Mouse (Mus musculus) kidney, postnatal 4 days (tissue): Measurements from ENCODE around the gene Nbas.

Experiments used
- DNase-seq, 2 experiments: peaks; one replicate each; pipeline ENCODE4 v3.0.0; 2021; ENCODE audit warnings: mixed read lengths in 2 of 2

Nbas gene

DNA sequence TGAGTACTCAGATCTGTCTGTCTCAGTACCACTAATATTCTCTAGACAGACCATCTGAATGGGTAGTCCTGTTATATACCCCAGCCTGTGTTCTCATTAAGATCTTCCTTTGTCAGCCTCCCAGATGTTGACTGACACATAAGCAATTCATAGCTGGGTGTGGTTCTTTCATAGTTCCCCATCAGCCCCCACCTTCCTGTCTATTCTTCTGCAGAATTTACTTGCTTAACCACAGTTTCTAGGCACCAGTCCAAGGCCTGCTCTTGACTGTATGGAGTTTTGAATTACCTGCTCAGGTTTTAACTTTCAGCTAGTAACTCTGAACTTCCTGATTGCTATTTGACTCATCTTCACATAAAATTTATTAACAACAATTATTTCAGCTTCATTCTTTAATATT is 141.3 kb downstream of the Nbas start:
- DNase-seq: no peak

DNA sequence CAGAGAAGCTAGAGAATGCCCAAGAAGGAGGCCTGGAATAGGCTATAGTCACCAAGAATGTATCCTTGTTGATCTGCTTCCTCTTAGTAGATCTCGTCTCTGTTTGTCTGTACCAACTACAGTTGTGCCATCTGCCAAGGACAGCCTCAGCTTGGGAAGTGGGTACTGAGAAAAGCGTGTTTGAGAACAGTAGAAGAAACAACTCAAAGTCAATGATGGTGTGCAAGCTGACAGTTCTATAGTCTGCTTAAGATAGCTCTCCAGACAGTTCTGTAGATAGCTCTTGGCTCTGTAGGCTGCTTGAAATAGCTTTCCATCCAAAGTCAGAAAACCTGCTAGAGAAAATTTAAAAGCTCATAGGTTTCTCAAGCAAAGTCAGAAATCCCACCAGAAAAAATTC is 149.7 kb downstream of the Nbas start:
- DNase-seq: no peak

DNA sequence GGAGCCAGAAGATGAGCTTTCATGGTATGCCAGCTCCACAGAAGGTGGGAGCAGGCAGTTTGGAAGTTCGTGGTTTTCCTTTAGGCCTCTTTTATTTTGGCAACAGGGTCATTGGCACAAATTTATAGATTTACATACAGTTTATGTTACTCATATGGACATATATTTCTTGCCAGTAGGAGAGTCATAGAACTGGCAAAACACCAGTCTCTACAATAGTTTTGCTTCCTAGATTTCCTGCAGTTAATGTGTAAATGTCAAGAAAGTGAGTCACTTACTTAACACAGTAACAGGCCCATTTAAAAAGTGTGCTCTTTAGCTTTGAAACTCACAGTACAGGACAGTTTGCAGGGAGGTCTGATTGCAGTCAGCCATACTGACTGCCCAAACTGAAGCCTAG is 161.3 kb downstream of the Nbas start:
- no peak for DNase-seq

DNA sequence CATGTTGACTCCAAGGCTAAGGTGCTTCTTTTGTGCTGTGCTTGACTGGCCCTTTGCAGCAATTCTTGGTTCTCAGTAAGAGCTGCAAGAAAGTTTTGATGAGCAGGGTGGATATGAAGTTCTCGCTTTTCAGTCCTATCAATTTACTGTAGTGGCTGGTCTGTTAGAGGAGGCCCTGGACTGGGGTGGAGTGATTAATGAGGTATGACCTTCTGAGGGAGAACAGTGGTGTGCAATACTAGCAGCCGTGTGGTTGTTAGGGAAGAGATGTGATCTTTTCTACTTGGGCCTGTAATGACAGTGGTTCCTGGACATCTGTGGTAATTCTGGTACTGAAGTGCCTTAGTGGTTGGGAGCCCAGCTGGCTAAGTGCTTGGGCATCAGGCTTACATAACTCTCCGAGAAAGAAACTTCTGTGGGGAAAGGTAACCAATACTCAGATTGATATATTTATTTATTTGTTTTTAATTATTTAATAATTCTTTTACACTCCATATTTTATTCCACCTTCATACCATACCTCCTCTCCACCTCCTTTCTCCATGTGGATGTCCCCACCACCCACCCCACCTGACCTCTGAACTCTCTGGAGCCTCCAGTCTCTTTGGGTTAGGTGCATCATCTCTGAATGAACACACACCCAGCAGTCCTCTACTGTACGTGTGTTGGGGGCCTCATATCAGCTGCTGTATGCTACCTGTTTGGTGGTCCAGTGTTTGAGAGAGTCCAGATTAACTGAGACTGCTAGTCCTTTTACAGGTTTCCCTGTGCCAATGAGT is 175.9 kb downstream of the Nbas start:
- DNase-seq: no peak

DNA sequence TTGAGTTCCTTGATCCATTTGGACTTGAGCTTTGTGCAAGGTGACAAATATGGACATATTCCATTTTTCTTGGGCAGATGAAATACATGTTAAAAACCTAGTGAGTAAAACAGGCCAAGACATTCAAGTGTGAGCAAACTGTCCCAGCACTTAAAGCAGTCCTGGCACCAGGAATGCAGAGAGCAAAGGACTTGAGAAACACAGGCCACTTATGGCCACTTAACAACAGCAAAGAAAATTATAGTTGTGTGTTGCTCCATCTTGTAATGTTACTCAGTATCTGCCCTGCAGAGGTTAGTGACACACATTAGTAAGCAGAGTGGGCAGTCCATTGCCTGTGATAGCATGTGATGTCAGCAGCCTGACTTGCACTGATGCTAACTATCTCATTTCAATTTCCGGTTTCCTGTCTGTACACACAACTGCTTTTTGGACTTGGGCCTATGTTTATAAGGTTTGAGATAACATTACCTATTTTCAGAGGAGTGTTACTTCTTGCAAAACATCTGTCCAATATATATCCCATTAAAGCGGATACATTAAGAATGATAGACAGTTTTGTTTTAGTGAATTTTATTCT is 176.6 kb downstream of the Nbas start:
- no peak for DNase-seq

DNA sequence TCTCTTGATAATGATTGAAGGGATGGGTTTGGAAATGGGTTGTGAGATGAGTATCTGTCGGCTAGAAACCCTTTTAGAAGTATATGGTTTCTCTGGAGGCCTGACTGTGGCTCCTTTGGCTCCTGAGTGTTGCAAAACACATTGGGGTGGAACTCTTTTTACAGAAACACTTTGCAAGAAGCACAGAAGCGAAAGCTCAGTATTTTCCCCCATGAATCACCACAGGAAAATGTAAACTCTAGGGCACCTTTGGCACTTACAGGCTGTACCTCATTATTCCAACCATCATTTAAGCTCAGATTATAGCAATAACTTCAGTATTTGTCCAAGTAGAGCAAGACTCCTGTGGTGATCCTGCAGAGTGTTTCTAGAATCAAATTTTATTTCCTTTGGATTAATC is 180.0 kb downstream of the Nbas start:
- no peak for DNase-seq

DNA sequence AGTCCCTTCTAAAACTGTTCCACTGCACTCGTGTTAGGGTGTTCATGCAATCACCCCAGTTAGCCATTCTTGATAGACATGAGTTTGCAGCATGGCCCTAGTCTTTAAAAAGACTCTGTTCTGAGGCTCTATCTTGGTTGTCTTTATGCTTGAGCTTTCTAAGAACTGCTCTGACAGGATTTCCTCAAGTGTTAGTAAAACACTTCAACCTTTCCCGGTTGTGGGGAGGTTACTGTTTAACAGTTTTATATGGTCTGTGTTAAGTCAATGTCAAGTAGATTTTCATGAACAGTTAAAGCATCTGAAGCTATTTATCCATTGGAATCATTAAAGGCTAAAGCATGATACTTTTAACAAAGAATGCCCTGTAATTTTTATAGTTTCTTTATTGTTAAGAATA is 183.1 kb downstream of the Nbas start:
- no peak for DNase-seq

DNA sequence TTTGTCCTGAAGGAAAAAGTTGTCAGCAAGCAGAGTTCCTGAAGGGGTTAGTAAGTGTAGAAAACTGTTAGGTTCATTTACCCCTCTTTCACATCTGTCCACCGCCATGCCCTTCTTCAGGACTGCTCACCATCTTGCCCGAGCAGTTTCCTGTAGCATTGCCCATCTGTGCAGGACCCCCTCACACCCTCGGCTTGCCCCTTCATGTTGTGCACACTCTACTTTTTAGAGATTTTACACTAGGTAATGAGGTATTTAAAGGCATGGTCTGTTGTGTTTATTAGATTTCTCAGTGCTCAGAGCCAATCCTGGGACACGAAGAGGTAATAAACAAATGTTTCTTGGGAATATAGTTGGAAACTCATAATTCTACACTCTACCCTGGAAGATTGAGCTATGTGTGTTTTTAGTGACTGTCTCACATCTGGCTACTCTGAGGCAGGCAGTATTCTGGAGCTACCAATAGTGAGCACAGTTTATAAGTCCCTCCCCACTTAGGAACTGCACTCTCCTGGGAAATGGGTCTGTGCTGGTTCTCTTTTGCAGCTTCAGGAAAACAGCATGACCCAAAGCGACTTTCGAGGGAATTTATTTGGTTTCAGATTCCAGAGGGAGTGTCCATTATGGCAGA is 191.4 kb downstream of the Nbas start:
- DNase-seq: no peak

DNA sequence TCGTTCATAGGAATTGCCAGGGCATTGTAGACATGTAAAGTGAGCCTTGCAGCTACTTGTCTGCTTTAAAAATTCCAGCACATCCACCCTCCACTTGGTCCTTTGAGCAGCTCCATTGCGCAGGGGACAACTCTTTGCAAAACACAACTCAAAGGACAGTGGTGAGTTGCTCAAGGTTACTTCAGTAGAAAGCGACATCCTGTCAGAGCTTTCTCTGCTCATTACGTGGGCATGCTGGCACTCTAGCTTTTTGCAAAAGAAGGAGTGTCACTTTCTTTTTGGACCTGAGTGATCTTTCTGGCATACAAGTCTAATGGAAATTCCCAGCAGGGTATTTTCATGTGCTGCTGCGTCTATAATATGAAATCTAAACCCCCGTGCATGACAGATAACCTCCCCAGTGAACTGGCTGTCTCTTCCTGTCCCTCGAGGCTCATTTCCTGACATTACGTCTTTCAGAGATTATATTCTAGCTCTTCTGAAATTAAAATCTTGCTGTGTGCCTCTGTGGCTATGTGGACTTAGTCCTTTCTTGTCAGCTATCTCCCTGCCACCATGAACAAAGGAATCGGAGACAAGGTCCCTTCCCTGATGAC is 192.7 kb downstream of the Nbas start:
- no peak for DNase-seq

DNA sequence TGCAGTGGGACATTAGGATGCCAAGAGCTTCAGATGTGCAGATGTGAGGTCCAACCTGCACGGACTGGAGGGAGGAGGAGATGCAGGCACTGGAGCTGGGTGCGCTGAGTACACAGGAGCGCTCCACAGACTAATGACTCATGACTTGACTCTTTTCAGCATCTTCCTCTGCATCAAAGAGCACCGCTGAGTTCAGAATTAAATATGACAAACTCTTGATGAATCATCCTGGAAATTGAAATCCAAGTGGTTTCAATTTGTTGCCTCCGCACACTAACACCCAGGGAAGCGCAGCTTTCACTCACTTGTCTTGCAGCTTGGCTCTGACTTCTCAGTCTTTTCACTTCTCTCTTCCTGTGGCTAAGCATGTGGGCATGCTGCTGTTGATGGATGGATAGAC is 193.5 kb downstream of the Nbas start:
- DNase-seq: no peak

DNA sequence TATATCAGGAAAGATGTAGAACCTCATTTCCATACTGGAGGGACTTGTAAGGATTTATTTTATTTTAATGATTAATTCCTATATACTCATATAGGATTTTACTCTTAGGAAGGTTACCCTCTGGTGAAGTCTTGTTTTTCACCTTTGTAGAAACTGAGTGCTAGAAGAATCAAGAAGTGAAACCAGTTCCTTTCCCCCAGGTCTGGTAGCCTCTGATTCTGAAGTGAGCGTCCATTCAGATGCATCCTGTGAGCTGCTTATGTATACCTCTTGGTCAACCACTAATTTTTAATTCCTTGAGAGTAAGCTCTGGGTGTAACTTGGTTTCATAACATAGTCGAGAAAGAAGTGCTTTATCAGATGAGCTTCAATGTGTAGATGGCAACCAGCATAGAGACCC is 196.6 kb downstream of the Nbas start:
- no peak for DNase-seq

DNA sequence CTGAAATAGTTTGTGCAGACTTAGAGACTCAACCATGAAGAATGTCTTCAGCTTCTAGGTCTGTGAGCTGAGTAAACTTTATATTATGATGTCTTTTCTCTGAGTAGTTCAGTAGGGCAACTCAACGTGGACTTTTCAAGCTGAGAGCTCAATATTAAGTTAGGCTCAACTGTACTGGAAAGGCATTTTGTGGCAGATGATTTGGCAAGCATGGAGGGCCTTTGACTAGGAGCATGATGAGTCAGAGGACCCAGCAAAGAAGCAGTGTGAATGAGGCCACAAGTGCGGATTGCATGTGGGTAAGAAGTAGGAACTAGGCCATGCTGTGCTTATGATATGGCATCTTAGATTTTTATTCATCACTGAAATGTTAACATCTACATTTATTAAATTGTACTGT is 205.9 kb downstream of the Nbas start:
- no peak for DNase-seq

DNA sequence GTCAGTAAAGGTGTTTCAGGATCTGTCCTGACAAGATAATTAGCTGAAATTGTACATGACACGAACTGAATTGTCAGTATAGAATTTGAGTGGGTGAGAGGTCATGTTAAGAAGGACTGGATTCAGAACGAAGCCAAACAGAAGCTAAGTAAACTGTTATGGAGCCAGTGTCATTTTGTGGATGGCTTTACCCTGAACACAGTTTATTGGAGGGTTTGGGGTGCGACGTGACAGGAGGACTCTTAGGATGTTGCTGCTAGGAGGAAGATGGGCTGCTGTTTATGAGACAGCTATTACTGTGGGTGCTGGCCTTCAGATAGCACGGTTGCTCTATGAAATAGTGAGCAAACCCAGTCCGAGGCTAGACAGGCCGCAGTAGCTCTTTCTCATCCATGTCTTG is 210.2 kb downstream of the Nbas start:
- DNase-seq: no peak

DNA sequence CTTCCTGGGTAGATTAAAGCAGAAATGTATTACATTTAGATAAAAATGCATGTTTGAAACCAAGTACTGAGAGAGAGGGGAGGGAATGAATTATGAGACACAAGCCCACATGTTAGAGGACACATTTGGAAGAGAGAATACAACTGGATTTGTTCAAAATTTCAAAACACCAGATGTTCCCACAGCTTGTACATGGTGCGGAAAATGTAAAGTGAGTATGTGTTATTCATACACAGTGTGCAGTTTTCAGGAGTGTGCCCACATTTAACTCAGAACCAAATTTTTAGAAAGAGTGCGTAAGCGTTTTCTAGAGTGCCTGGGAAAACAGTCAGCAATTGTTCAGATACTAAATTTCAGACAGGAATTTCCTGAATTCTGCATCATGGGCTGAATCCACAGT is 217.3 kb downstream of the Nbas start:
- DNase-seq: no peak

DNA sequence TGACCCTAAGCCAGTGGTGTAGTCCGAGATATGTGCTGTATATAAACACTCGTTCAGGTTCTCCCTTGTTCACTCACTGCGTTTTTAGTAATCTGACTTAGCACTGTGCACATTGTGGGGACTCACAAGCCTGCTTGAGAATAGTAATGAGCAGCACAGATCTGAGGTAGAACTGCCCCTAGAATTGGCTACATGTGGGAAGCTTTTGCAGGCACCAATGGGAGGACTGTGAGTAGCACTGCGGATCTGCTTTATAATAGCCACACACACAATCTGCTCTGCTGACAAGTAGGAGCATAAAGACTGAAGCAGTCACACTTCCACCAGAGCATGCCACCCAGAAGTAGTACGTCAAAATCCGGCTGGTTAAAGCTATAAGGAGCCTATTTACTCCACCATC is 228.3 kb downstream of the Nbas start:
- DNase-seq: no peak

DNA sequence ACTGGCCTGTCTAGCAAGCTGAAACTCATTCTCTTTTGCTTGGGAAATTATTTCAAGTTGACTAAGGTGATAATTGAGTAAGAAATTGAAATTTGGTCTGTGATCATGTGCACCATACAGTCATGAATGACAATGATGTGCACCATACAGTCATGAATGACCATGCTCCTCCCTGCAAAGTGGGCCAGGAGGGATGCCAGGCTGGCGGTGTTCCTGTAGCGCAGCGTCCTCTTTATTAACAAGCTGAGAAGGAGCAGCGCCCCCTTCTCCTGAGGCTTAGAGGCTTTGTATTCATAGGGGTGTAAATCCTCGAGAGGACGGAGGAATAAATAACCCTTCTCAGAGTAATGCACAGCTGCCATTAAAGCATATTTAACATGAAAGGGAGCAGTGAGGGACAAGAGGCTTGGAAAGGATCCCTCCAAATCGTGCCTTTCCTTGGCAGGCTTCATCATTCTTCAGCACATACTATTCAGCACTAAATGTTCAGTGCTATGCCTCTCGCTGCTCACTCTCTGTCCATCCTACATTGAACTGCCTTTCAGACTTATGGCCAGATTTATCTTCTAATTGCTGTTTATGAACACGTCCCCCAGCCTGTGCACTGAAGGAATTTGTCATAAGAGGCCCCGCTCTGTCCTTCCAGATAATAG is 230.4 kb downstream of the Nbas start:
- no peak for DNase-seq

DNA sequence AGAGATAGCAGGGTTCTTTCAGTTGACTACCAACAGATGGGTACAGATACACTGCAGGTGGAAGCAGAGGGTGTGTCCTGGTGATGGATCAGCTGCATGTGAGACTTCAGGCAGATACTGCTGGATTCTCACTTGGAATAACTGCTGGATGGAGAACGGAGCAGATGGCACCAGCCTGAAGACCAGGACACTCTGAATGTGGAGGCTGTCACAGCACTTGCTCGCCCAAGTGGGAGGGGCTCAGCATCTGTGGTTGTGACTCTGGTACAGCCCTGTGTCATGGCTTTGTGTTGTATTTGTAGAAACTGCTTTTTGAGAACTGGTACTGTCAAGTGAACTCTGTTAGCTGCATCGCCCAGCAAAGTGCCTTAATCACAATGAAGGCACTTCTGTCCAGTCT is 231.3 kb downstream of the Nbas start:
- no peak for DNase-seq

DNA sequence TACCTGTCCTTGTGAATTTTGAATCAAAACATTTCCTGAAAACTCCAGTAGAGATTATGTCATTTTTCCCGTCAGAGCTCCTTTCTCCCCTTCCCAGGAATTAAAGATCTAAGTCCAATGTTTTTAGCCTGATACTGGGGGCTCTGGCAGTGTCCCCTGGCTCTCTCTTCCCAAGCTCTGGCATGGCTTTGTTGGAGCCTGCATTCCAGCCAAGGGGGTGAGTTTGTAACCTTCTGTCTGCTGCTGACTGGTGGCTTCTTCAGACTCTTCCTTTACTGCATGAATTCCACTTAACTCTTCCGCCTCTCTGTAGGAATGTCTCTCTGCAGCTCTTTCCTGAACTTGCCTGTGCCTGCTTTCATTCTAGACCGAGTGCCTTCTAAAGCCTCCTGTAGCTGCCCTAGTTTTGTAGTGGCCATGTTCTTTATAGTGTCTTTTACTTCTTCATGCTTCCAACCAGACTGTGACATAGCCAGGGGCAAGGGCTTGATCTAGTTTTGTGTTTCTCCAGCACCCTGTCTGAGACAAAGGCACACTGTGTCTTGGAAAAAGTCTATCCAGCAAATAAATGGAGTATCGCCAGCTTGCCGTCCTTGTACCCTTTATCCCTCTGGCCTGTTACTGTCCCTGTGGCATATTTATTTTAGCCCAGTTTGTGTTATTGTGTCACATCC is 236.0 kb downstream of the Nbas start:
- DNase-seq: no peak

DNA sequence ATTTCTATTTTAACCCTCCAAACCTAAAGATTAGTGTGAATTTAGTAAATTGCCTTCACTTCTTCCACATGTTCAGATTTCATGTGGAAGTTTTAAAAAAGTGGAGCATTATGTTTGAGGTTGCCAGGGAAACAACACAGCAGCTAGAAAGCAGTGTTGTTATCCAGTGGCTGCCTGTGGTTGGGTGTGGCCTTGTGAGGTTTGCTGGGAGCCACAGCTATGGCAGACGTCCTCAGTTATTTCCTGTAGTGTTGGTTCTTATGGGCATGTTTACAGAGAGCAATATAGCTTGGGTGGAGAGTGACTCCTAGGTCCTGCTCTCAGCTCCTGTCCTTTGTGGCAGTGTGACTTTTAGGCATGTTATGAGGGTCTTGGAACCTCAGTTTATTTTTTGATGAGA is 249.1 kb downstream of the Nbas start:
- DNase-seq: no peak

DNA sequence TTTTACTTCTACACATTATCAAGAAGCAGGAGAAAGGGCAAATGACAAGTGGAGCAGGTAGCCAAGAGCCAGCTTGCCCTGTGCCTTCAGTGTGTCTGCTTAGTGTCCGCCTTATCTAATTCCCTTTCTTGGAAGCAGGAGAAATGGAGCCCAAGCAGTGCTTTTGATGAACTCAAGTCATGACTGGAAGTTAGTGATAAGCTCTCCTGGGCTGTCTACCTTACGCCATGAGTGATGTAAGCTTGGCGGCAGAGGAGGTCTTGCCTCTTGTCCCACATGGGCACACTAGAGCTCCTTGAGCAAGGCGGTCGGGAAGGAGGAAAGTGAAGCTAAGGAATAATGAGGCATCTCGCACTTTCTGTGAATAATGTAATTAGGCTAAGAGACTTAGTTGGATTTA is 250.5 kb downstream of the Nbas start:
- no peak for DNase-seq

DNA sequence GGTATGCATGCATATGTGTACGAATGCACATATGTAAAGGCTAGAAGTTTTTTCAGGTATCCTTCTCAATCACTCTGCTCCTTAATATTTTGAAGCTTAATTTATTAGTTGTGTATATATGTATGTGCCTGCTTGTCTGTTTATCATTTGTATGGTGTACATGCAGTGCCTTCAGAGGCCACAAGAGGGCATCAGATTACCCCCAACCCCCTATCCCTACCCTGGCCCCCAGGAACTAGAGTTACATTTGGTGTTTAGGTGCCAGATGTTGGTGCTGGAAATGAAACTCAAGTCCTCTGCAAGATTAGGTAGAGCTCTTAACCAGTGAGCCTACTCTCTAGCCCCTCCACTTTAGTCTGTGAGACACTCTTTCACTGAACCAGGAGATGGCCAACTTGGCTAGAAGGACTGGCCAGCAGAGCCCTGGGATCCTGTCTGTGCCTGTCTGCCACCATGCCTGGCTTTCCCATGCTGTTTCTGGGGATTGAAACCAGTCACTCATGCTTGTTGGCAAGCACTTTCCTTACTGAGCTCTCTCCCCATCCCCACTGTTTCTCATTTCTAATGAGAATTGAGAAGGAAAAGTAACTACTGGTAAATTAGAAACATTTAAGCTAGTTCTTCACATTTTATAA is 263.9 kb downstream of the Nbas start:
- peak; percentile 8 to 22 for DNase-seq

DNA sequence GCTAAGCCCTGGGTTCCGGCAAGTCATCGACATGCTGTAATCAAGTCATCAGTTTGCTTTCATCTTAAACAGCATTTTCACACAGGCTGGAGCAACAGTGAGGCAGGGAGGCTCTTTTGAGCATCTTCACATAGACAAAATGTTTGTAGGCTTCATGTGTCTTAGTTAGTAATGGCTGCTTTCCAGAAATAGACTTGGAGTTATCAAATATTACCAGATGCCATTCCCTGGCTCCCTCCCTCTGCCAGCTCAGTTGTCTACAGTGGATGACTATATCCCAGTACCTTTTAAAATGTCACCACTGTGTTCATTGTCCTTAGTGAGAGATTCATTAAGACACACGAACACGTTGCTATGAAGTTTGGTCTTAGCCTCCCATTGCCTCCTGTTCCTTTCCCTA is 270.2 kb downstream of the Nbas start:
- DNase-seq: no peak

DNA sequence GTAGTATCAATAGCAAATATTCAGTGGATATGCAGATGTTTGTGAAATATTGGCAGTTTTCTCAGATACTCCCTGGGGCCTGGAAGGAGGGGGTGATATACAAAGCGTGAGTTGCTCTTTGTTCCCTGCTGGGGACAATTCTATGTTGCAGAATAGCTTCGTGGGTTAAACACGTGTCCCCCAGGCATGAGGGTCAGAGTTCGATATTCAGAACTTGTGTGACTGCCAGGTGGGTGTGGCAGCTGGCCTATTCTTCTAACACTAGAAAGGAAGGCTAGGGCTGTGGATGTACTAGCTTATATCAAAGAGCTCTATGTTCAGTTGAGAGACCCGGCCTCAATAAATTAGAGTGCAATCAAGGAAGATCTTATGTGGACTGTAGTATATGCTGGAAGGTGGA is 274.9 kb downstream of the Nbas start:
- no peak for DNase-seq
